Mouse (Mus musculus): ENCODE results near the gene Crls1.

DNA sequence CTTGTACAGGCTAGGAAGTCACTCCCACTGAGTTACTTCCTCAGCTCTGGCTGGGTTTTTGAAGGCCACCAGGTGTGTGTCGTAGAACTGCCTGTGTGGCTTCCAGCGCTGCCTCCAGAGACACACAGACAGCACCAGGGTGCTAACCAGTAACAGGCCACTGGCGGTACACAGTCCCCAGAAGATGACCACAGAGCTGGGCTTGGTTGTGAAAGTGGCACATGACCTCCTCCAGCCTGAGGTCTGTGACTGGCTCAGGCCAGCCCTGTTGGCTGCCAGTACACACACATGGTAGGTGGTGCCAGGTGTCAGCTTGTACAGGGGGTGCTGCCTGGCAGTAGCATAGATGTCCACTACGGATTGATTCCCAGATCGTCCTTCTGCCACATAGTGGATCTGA, 23.2 kb downstream of the Crls1 start:
- TF ChIP-seq CTCF (IDR thresholded peaks at IDR 0.05) (no peak), POLR2A (IDR thresholded peaks at IDR 0.05; ENCODE audit: insufficient read depth, low read depth, low read length) (no peak)

Measured in heart, adult 2 months (tissue).